Mouse (Mus musculus) brain, embryonic 14.5 days (tissue): ENCODE measurements around the gene Ap1b1.

ENCODE experiments used
- CTCF ChIP-seq: fragments of 200-500 bp; IDR thresholded peaks from 2 replicates; pipeline ENCODE4 v1.5.1; 2012; ENCODE audit warnings: inconsistent platforms, mild to moderate bottlenecking, moderate library complexity, borderline replicate concordance; ENCODE audit not compliant: insufficient read depth, insufficient read length; ENCODE audit errors: extremely low read depth
- POLR2A ChIP-seq: fragments of 200-500 bp; IDR thresholded peaks from 2 replicates; pipeline ENCODE4 v1.6.1; 2012; ENCODE audit warnings: mild to moderate bottlenecking, inconsistent platforms, borderline replicate concordance; ENCODE audit not compliant: poor library complexity, insufficient read depth, insufficient read length, severe bottlenecking; ENCODE audit errors: extremely low read depth

DNA sequence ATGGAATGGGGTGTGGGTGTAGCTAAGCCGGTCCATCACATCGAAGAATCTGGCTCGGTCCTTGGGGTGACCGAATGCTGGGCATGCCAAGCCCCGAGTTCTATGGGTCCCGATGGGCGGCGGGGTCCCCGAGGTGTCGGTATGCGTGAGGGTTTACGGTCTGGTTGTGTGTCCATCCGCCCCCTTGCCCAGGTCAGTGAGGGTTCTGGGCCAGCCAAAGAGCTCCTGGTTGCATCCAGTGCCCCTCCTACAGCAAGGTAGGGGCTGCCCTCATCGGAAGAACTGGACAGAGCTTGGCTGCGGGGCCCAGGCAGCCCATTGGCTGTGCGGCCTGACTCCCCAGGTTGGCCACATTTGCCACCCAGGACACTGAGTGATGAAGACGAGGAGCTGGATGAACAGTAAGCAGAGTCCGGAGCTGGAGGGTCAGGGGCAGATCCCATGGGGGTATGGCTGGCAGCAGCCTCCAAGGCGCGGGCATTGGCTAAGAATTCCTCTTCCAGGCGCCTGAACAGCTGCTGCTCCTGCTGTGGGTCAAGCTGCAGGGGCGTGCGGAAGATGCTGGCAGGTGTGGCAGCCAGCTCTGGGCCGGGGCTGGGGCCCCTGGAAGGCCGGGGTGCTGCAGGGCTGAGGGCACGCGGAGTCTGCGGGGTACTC, 74.3 kb downstream of the Ap1b1 start:
- TF ChIP-seq CTCF (no peak), POLR2A (no peak)
